Mouse (Mus musculus): Measurements from ENCODE around the gene Olfr878.

- TF ChIP-seq CTCF (IDR thresholded peaks at IDR 0.05; ENCODE audit: low read depth, low read length): no peak
- TF ChIP-seq GATA2 (IDR thresholded peaks at IDR 0.05; ENCODE audit: borderline replicate concordance, low read depth, low read length): no peak
These were observed 46.5 kb upstream of the Olfr878 start for GRCm38 (mm10) chr9:37871097-37871496.

All from G1E (cell line).